Mouse (Mus musculus) frontal cortex, postnatal 25 days (tissue): Measurements from ENCODE around the gene Mindy4.

ENCODE experiments used
- DNase-seq, 2 experiments: peaks; one replicate each; pipeline ENCODE4 v3.0.0; 2022; ENCODE audit warnings: low spot score in 2 of 2

Mindy4 gene

GRCm38 (mm10) chr6:55299917-55300316 is 96.7 kb downstream of the Mindy4 start:
- no peak for DNase-seq

- no peak for DNase-seq
Measured at GRCm38 (mm10) chr6:55300704-55301103, 97.5 kb downstream of the Mindy4 start.

DNA sequence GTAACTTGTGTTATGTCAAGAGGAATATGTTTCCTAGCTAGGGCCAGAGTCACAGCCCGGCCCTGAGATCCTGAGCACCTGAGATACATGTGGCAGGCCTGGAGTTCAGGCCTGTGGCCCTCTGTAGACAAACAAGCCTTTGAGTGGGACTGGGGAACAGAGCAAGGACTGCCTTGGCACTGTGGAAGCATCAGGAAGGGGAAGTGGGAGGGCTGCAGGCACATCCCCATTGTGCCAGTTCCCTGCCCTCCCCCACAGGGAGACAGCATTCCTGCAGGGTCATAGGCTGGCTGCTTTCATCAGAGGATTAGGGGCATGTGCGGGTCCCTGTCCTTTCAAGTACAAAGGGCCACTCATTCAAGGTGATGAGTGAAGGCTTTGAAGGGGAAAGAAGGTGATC is 107.0 kb downstream of the Mindy4 start:
- no peak for DNase-seq

DNA sequence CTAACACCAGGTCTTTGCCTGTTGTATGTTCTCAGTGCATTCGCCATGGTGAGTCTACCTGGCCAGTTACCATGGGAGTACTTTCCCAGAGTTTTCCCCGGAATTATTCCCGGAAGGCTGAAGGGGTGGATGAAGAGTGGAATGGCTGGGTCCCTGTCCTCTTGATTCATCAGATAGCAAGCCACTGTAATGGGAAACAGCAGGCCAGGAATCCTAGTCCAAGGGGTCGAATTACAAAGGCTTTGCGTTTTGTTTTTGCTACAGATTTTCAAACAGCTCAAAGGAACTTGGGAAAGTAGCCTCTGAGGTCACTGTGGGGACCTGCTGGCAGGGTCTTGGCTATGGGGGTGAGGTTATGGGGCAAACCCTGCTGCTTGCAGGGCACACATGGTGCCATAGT is 108.8 kb downstream of the Mindy4 start:
- no peak for DNase-seq

- DNase-seq, result no peak
Measured at GRCm38 (mm10) chr6:55313893-55314292, 110.7 kb downstream of the Mindy4 start.

DNA sequence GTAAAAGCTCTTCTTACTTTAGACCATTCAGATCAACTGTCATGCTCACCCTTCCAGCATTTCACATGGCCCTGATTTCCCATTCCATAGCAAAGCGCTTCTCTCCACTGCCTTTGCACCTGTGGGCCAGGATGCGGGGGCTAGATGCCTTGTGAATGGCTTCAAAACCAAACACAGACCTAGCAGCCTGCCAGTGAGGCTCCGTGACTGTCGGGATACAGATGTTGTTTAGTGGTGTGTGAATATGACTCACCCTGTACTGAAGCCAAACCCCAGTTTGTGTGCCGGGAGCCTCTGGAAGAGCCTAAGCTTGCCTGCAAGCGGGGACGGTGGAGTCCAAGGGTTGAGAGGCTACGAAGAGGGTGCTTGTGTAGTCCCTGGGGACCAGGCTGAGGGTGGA is 111.4 kb downstream of the Mindy4 start:
- DNase-seq, result peak in 1 of 2 experiments; percentile 21

DNA sequence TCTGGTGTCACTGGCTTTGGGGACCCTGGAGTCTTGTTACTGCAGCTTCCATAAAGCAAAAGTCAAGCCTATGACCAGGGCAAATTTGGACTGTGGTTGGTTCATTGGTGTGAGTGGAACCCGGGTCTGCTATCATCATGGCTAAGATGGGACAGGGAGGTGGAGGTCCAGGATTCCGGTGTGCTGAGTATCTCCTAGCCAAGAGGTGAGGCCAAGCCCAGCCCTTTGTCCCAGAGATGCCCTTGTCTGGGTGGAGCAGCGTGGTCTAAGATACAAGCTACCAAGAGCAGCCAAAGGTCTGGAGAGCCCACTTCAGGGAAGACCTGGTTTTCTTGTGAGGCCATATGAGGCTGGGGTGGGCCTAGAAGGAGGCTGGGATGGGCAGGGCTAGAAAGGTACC is 115.4 kb downstream of the Mindy4 start:
- DNase-seq, result no peak

- DNase-seq, result no peak
Measured at GRCm38 (mm10) chr6:55319585-55320551, 116.7 kb downstream of the Mindy4 start.

GRCm38 (mm10) chr6:55320894-55321293 is 117.7 kb downstream of the Mindy4 start:
- DNase-seq, result no peak

GRCm38 (mm10) chr6:55321518-55321917 is 118.3 kb downstream of the Mindy4 start:
- DNase-seq, result no peak

DNA sequence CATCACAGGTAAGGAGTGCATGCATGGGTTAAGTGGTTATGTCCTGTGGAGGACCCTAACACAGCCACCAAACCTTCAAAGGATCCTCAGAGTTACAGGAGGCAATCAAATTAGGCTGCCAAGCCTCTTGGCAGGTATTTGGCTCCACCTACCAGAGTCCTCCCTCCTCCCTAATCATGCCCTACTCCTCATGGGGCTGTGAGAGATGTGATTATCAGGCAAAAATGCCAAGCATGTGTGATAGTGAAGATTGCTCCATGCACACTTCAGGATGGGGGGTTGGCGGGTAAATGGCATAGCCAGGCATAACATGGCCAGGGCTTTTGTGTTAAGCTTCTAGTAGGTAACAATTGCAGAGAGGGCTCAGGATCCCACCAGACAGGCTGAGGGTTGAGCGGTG is 119.8 kb downstream of the Mindy4 start:
- DNase-seq, result no peak

DNA sequence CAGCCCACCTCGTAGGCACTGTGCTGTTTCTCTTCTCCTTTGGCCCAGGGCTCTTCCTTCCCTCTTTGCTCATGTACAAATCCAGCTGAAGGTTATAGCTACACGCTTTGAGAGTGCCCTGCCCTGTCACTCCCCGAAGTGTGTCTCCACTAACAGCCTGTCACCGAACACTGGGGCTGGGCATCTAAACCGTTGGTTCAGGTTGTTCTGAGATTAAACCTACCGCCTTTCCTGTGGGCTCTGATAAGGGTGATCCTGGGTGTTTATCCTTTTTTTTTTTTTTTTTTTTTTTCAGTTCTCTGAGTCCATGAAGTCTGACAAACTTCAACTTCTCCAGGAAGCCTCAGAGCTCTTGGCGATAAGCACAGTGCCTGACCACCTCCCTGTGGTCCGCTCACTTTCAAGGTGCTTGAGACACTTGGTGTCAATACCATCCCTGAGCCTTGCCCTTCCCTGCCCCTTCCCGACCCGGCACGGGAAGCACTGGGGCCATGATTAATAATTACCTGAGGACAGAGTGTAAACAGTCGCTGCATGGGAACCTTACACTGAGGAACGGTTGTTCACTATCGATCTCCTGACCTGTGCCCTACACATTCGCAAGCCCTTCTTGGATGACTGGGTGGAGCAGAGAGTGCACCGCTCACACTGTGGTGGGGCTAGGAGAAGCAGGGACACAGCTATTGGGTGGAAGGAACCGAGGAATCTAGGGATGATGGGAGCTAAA is 120.9 kb downstream of the Mindy4 start:
- no peak for DNase-seq

- DNase-seq, result no peak
Measured at GRCm38 (mm10) chr6:55324785-55325184, 121.6 kb downstream of the Mindy4 start.

- no peak for DNase-seq
Measured at GRCm38 (mm10) chr6:55326299-55326698, 123.1 kb downstream of the Mindy4 start.

GRCm38 (mm10) chr6:55327326-55327725 is 124.1 kb downstream of the Mindy4 start:
- DNase-seq, result no peak

GRCm38 (mm10) chr6:55328179-55328578 is 125.0 kb downstream of the Mindy4 start:
- DNase-seq, result no peak

- no peak for DNase-seq
Measured at GRCm38 (mm10) chr6:55331315-55331714, 128.1 kb downstream of the Mindy4 start.

DNA sequence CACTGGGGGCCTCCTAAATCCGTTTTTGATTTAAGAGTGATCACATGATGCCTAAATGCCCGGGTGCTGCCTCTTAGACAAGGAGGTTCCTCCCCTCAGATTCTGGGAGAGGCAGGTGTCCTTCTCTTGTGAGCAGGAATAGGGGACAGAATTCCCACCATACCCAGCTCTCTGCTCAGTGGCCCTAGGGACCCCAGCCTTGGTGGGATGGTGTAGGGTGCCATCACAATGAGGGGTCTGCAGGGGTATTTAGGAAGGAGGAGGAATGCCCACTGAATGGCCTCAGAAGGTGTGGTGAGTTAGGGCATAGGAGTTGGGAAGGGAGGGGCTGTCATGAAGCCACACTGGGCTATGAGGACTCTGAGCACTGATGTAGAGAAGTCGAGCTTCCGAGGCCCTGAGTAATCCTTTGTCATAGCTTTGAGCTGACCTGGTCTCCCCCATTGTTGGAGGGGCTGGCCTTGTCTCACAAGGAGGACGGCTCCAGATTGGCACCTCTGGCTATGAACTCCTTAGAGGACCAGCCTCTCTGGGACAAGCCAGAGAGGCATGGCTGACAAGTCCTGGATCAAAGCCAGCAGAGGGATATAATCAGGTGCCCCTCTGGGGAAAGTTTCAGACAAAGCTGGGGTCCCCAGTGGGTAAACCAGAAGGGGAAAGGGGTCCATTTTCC is 129.1 kb downstream of the Mindy4 start:
- no peak for DNase-seq

GRCm38 (mm10) chr6:55332773-55333109 is 129.6 kb downstream of the Mindy4 start:
- DNase-seq, result no peak

DNA sequence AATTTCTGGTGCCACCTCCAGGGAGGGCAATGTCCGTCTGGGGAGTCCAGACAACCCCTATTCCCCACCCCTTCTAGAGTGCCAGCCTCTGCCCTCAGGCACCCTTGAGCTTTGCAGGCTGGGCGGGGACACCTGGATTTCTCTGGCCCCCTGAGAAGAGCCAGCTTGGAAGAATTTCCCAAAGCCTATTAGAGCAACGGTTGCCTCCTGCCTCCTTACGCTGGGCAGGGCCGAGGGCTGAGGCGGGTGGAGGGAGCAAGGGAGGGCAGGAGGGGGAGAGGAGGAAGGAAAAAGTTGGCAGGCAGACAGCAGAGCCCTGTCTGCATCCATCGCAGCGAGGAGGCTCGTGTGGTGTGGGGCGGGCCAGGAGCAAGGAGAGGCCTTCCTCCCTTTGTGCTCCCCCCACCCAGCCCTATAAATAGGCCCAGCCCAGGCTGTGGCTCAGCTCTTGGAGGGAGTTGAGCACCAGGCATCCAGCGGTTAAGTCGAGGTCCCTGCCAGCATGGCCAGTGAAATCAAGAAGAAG is 132.9 kb downstream of the Mindy4 start, which contains the start of gene Aqp1:
Gene Aqp1, plus strand, starts transcription at position 444 of the 526 bp plus-strand sequence.
- no peak for DNase-seq

- DNase-seq, result no peak
Measured at GRCm38 (mm10) chr6:55337242-55337641, 134.1 kb downstream of the Mindy4 start.

GRCm38 (mm10) chr6:55338077-55338476 is 134.9 kb downstream of the Mindy4 start:
- no peak for DNase-seq
